Mouse (Mus musculus): ENCODE results near the gene Fthl17e.
"Not testable (repeated sequence)": the region's sequence is repeated elsewhere in the genome, so short reads cannot be mapped to it uniquely, and the experiment has no call there.

The Fthl17e gene

GRCm38 (mm10) chrX:9033193-9033592 is at the start of gene Fthl17e:
Gene Fthl17e (plus strand): TSS chrX:9033493.
- DNase-seq, result not testable (repeated sequence)

- DNase-seq, result not testable (repeated sequence)
These were observed 46.6 kb upstream of the Fthl17e start, which contains the start of gene Fthl17d for GRCm38 (mm10) chrX:8986655-8987054. Gene Fthl17d (minus strand): TSS chrX:8986755.

DNA sequence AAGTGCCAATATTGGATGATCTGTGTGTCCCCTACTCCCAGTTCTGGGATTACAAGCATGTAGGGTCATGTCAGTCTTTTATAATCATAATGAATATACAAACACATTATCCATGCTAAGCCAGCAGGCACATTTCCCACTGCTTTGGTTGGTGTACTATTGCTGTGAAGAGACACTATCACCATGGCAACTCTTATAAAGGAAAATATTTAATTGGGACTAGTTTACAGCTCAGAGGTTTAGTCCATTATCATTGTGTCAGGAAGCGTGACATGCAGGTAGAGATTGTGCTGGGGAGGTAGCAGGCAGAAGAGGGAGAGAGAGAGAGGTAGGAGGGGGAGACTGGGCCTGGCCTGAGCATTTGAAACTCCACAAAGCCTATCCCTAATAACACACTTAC is 17.2 kb upstream of the Fthl17e start:
- no peak for DNase-seq

GRCm38 (mm10) chrX:9019481-9019880 is 13.8 kb upstream of the Fthl17e start:
- DNase-seq, result no peak

DNA sequence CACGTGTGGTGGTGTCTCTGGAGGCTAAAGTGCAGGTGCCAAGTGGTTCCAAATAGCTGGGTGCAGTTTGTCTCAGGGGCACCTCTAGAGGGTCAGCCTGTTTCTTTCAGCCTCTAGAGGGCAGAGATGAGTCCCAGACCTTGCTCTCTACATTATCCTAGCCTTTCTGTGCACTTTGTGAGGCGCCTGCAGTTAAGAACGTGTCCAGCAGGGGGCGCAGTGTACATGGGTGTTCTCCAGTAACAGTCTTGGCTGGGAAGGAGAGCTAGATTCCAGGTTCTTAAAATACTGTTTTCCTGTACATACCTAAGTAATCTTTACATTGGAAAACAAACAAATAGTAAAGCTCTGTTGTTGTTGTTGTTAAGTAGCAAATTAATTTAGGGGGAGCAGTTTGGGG is 8.3 kb downstream of the Fthl17e start:
- DNase-seq, result not testable (repeated sequence)

GRCm38 (mm10) chrX:9060952-9061351 is 27.7 kb downstream of the Fthl17e start:
- peak; percentile 78 for DNase-seq

DNA sequence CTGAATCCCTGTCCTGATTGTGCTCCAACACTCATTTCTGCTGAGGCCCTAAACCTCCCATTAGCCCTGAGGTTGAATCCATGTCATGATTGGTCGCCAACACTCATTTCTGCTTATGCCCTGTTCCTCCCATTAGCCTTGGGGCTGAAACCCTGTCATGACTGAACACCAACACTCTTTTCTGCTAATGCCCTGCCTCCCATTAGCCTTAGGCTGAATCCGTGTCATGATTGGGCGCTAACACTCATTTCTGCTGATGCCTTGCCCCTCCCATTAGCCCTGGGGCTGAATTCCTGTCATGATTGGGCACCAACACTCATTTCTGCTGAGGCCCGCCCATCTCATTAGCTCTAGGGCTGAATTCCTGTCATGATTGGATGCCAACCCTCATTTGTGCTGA is 28.8 kb downstream of the Fthl17e start:
- DNase-seq, result no peak

- DNase-seq, result not testable (repeated sequence)
These were observed 29.4 kb downstream of the Fthl17e start, which contains the start of gene Fthl17f for GRCm38 (mm10) chrX:9062715-9063114. Gene Fthl17f (plus strand): TSS chrX:9063015.

- DNase-seq, result peak; percentile 40
These were observed 44.4 kb downstream of the Fthl17e start for GRCm38 (mm10) chrX:9077699-9078098.

All from cerebellum, adult 9-10 months (tissue).